8 mouse cellular contexts compared by ENCODE assay signal in the genomic region with DNA sequence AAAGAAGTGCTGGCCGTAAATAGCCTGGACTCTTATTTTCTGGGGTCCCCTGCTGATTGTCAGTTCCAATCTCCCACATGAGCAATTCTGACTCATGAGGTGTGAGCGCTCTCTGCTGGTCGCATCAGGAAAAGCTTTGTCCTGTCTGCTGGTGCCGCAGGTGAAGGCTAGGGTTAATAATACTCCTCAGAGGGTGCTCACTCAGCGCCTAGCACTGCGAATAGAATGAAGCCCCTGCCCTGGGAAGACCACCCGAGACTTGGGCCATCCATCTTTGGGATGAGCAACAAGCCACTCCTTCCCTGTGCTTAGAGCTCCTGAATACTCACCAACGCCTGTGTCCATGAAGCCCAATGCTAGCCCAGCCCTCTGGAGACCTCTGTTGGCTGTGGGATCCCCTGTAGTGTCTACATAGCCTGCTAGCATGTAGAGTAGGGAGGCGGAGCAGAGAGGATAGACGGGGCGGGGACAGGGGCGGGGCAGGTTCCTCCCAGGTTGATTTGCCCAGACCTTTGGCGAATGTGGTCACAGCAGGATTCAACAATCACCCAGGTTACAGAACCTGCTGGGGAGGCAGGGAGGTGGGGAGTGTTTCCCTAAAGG. TPM values are rescaled to one million over a fixed set of nuclear protein-coding genes. Genes with fewer than 3 reads are reported as not detected.
DNase-seq lines count a peak whose midpoint lies in the region; ATAC-seq lines count a peak whose summit lies in the region.

No protein-coding gene starts in this region.

- peak; percentile 92 for ATAC-seq in liver, embryonic 16.5 days (ENCODE audit: low read depth)
- peak; percentile 38; the same call in 1 of the 2 replicates for ATAC-seq in neural tube, embryonic 12.5 days (ENCODE audit: low FRiP score, low read depth)

- peak overlapping the region; percentile 53 for H3K4me2 ChIP-seq in liver, embryonic 16.5 days (ENCODE audit: low read depth, low read length)
- H3K4me2 ChIP-seq in neural tube, embryonic 12.5 days (replicated peaks), result no peak overlapping the region

- peaks cover 14% of the 10 kb centered on the region for H3K4me1 ChIP-seq in liver, embryonic 16.5 days (ENCODE audit: control insufficient read depth, low read depth, low read length)
- peaks cover 9% of the 10 kb centered on the region; the same call in 1 of the 2 replicates for H3K4me1 ChIP-seq in neural tube, embryonic 12.5 days

- H3K36me3 ChIP-seq in liver, embryonic 16.5 days (ENCODE audit: control insufficient read depth, insufficient read depth), result no peaks in the 10 kb centered on the region
- H3K36me3 ChIP-seq in neural tube, embryonic 12.5 days, result peaks cover 40% of the 10 kb centered on the region

- no peaks in the 10 kb centered on the region for H3K27me3 ChIP-seq in liver, embryonic 16.5 days (ENCODE audit: control insufficient read depth, insufficient read depth, low read depth, low read length)
- H3K27me3 ChIP-seq in neural tube, embryonic 12.5 days (replicated peaks), result no peaks in the 10 kb centered on the region

- H3K9ac ChIP-seq in liver, embryonic 16.5 days (ENCODE audit: low read depth, low read length), result peak overlapping the region; percentile 17
- no peak overlapping the region for H3K9ac ChIP-seq in neural tube, embryonic 12.5 days

- H3K9me3 ChIP-seq in liver, embryonic 16.5 days (replicated peaks; ENCODE audit: control insufficient read depth, low read length), result no peaks in the 10 kb centered on the region; the same call in 1 of the 2 replicates
- peaks cover 4% of the 10 kb centered on the region; the same call in 1 of the 2 replicates for H3K9me3 ChIP-seq in neural tube, embryonic 12.5 days

- DNase-seq in CD4-positive helper T cell, adult 2 months (ENCODE audit: low read depth, low spot score), result peak; percentile 74
- DNase-seq in ZHBTc4 (ENCODE audit: low read depth, low spot score), result peak; percentile 94
- peak; percentile 61 for DNase-seq in embryo, embryonic 11.5 days (ENCODE audit: low read depth, low spot score)
- peak; percentile 45 to 70 for DNase-seq in heart, adult 9 months (ENCODE audit: low spot score in 2 of 2)
- DNase-seq in kidney, adult 9 months, result peak; percentile 92
- DNase-seq in thymus, postnatal 25 days, result peak; percentile 84

- 1% methylated on average over 13 of the region's 13 CpGs for WGBS in liver, embryonic 16.5 days (ENCODE audit: insufficient replicate concordance)
- 2% methylated on average over 13 of the region's 13 CpGs for WGBS in neural tube, embryonic 12.5 days

- peak overlapping the region; percentile 44 for H3K4me3 ChIP-seq in liver, embryonic 16.5 days (ENCODE audit: low read depth, low read length)
- no peak overlapping the region for H3K4me3 ChIP-seq in neural tube, embryonic 12.5 days

- peak overlapping the region; percentile 51 for H3K27ac ChIP-seq in liver, embryonic 16.5 days (ENCODE audit: low read length)
- H3K27ac ChIP-seq in neural tube, embryonic 12.5 days, result no peak overlapping the region

RNA-seq across cellular contexts. Expression of a gene that starts 17.3 kb away (rescaled TPM):
- 0.90 and 1.2 TPM in 2 replicates for polyA plus RNA-seq in liver, embryonic 16.5 days (2015; fragmentation: Nextera tagmentation; extraction: Ambion mirVana)
- 7.8 and 9.0 TPM in 2 replicates for polyA plus RNA-seq in neural tube, embryonic 12.5 days (2016; fragmentation: Nextera tagmentation; extraction: Ambion mirVana)

RNA-seq across cellular contexts. Expression of a gene that starts 48.8 kb away (rescaled TPM):
- polyA plus RNA-seq in liver, embryonic 16.5 days (2015; fragmentation: Nextera tagmentation; extraction: Ambion mirVana), result 0.89 and 1.2 TPM in 2 replicates
- polyA plus RNA-seq in neural tube, embryonic 12.5 days (2016; fragmentation: Nextera tagmentation; extraction: Ambion mirVana), result 16.1 and 16.8 TPM in 2 replicates

RNA-seq across cellular contexts. Expression of a gene that starts 49.9 kb away (rescaled TPM):
- 16.7 and 17.5 TPM in 2 replicates for polyA plus RNA-seq in liver, embryonic 16.5 days (2015; fragmentation: Nextera tagmentation; extraction: Ambion mirVana)
- polyA plus RNA-seq in neural tube, embryonic 12.5 days (2016; fragmentation: Nextera tagmentation; extraction: Ambion mirVana), result 35.2 and 38.3 TPM in 2 replicates
